Mouse (Mus musculus) ES-Bruce4 (cell line): ENCODE results near the gene Ano4.

ENCODE experiments used
- CTCF ChIP-seq: IDR thresholded peaks from one replicate; pipeline ENCODE4 v1.8.1; 2011; ENCODE audit warnings: low read depth, low read length
- EP300 ChIP-seq: IDR thresholded peaks from 2 replicates; pipeline ENCODE4 v1.6.1; 2011; ENCODE audit warnings: low read depth, low read length; ENCODE audit not compliant: insufficient read depth

DNA sequence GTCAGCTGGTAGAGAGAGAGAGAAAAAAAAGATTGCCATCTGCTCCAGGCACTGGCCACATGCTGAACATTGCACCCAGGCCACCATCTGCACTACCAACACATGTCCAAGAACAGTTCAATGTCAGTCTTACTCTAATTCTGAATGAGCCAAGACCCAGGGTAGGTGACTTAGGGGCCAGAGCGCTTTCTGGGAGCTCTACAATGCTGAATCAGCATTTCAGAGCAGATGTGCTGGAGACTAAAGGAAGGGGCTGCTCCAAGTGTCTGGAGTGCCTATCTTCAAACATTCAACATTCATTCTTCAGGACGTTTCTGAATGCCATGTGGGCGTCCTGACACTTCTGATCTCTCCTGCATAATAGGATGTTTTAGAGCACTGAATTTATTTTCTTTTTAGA, 51.8 kb downstream of the Ano4 start:
- TF ChIP-seq CTCF (no peak), EP300 (no peak)
